8 mouse cellular contexts compared by ENCODE assay signal in the genomic region with DNA sequence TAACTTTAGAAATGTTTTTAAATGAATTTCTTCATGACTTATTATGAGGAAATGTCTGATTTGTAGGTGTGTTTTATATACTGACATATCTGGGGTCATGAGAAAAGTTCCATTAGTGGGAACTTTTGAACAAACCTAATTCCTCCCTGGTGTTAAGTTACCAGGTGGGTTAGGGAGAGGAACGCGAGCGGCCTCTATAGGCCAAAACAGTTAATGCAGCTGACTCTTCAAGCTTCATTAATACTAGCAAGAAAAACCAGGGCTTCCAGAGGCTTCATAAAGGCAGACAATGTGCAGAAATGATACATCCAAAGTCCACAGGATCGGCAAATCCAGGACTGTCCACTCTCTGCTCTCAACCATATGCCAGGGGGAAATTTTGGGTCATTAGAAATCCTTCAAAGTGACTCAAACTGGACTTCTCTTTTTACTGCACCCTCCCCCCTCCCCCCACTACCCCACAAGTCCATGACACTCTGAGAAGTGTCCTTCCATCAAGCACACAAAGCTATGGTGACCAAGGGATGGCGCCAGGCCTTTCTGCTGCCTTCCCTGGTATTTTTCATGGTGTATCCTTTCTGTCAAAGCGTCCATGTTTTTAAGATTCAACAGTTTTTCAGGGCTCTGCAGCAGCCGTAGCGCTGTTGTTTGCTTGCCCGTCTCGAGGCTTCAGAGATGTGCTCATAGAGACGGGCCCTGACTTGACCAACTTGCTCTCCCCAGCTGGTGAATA.
DNase-seq lines count a peak whose midpoint lies in the region; ATAC-seq and TF ChIP-seq lines count a peak whose summit lies in the region.

No protein-coding gene starts in this region.

- H3K27ac ChIP-seq in kidney, embryonic 14.5 days (ENCODE audit: low read depth, low read length), result no peak overlapping the region
- H3K27ac ChIP-seq in limb, embryonic 11.5 days (replicated peaks; ENCODE audit: low read depth, low read length), result no peak overlapping the region
- peak overlapping the region; percentile 93 for H3K27ac ChIP-seq in neural tube, embryonic 13.5 days (replicated peaks)

- H3K4me1 ChIP-seq in G1E (ENCODE audit: insufficient read depth, low read depth, low read length), result no peaks in the 10 kb centered on the region
- H3K4me1 ChIP-seq in kidney, embryonic 14.5 days (ENCODE audit: control insufficient read depth, insufficient read depth, low read length), result peaks cover 14% of the 10 kb centered on the region
- H3K4me1 ChIP-seq in limb, embryonic 11.5 days (ENCODE audit: control insufficient read depth, insufficient read depth, low read length), result peaks cover 27% of the 10 kb centered on the region
- H3K4me1 ChIP-seq in neural tube, embryonic 13.5 days (replicated peaks), result peaks cover 42% of the 10 kb centered on the region

- no peak overlapping the region for H3K4me3 ChIP-seq in G1E (ENCODE audit: low read depth, low read length)
- H3K4me3 ChIP-seq in kidney, embryonic 14.5 days (ENCODE audit: low read length), result no peak overlapping the region
- H3K4me3 ChIP-seq in limb, embryonic 11.5 days (ENCODE audit: low read depth, low read length), result peak overlapping the region; percentile 35; the same call in 1 of the 2 replicates
- H3K4me3 ChIP-seq in neural tube, embryonic 13.5 days, result peak overlapping the region; percentile 44

- H3K27me3 ChIP-seq in G1E (ENCODE audit: insufficient read depth, low read length), result peaks cover 3% of the 10 kb centered on the region
- H3K27me3 ChIP-seq in kidney, embryonic 14.5 days (ENCODE audit: control insufficient read depth, insufficient read depth, low read length), result peaks cover 39% of the 10 kb centered on the region
- peaks cover 17% of the 10 kb centered on the region for H3K27me3 ChIP-seq in limb, embryonic 11.5 days (ENCODE audit: control insufficient read depth, insufficient read depth, low read length)
- H3K27me3 ChIP-seq in neural tube, embryonic 13.5 days, result peaks cover 43% of the 10 kb centered on the region

- peak; percentile 59 to 65 for DNase-seq in B cell, adult 2 months
- DNase-seq in G1E (ENCODE audit: low spot score), result peak; percentile 63
- DNase-seq in cerebellum, adult 8-10 months, result peak; percentile 77
- peak; percentile 78 for DNase-seq in forelimb bud, embryonic 11.5 days (ENCODE audit: low read depth, low spot score)
- DNase-seq in limb, embryonic 11.5 days (ENCODE audit: low spot score), result peak; percentile 88
- DNase-seq in spleen, postnatal 4 days (ENCODE audit: low spot score in 2 of 2), result no peak

- no peaks in the 10 kb centered on the region for H3K9me3 ChIP-seq in G1E (replicated peaks)
- no peaks in the 10 kb centered on the region for H3K9me3 ChIP-seq in kidney, embryonic 14.5 days (ENCODE audit: control insufficient read depth, low read length)
- no peaks in the 10 kb centered on the region for H3K9me3 ChIP-seq in limb, embryonic 11.5 days (ENCODE audit: control insufficient read depth, low read length)
- H3K9me3 ChIP-seq in neural tube, embryonic 13.5 days, result no peaks in the 10 kb centered on the region

- H3K36me3 ChIP-seq in G1E (replicated peaks), result no peaks in the 10 kb centered on the region
- H3K36me3 ChIP-seq in kidney, embryonic 14.5 days (ENCODE audit: control insufficient read depth, insufficient read depth, low read length), result no peaks in the 10 kb centered on the region
- no peaks in the 10 kb centered on the region for H3K36me3 ChIP-seq in limb, embryonic 11.5 days (ENCODE audit: control insufficient read depth, insufficient read depth, low read length)
- H3K36me3 ChIP-seq in neural tube, embryonic 13.5 days, result no peaks in the 10 kb centered on the region

- H3K9ac ChIP-seq in kidney, embryonic 14.5 days (ENCODE audit: low read depth, low read length), result no peak overlapping the region
- no peak overlapping the region for H3K9ac ChIP-seq in limb, embryonic 11.5 days (ENCODE audit: low read length)
- H3K9ac ChIP-seq in neural tube, embryonic 13.5 days, result peak overlapping the region; percentile 77

- WGBS in kidney, embryonic 14.5 days, result 4% methylated on average over 11 of the region's 11 CpGs
- WGBS in limb, embryonic 11.5 days, result 5% methylated on average over 11 of the region's 11 CpGs
- WGBS in neural tube, embryonic 13.5 days, result 4% methylated on average over 11 of the region's 11 CpGs

- H3K4me2 ChIP-seq in kidney, embryonic 14.5 days (replicated peaks; ENCODE audit: low read depth, low read length), result no peak overlapping the region
- H3K4me2 ChIP-seq in limb, embryonic 11.5 days (ENCODE audit: low read depth, severe bottlenecking), result peak overlapping the region; percentile 73
- peak overlapping the region; percentile 82 for H3K4me2 ChIP-seq in neural tube, embryonic 13.5 days

- ATAC-seq in G1E (ENCODE audit: extremely low read depth, insufficient number of reproducible peaks, low FRiP score, poor library complexity, severe bottlenecking), result no peak
- ATAC-seq in kidney, embryonic 14.5 days (ENCODE audit: low FRiP score, low TSS enrichment), result 0 out of 2 replicates have a peak, but pooled peaks have one; percentile 5
- ATAC-seq in limb, embryonic 11.5 days (ENCODE audit: insufficient number of reproducible peaks, low FRiP score, low TSS enrichment, low read depth), result no peak
- no peak for ATAC-seq in neural tube, embryonic 13.5 days (ENCODE audit: low read depth)

- 0 out of 2 replicates have a peak, but pooled peaks have one; percentile 35 for TF ChIP-seq CTCF in G1E (IDR thresholded peaks at IDR 0.05; ENCODE audit: low read depth, low read length)

Comparison
In these comparisons a context has a peak if more than half of its experiments do, and no peak if none do; other contexts are left out.
1. DNase-seq: peak in B cell, adult 2 months (2 of 2), G1E (single experiment), cerebellum, adult 8-10 months (single experiment), forelimb bud, embryonic 11.5 days (single experiment) and limb, embryonic 11.5 days (single experiment); none in spleen, postnatal 4 days (0 of 2).
2. H3K4me3 ChIP-seq: peak in limb, embryonic 11.5 days (single experiment) and neural tube, embryonic 13.5 days (single experiment); none in G1E (single experiment) and kidney, embryonic 14.5 days (single experiment).